Mouse (Mus musculus): ENCODE measurements around the gene Dlgap4. TPM values are rescaled to one million over a fixed set of nuclear protein-coding genes. Genes with fewer than 3 reads are reported as not detected.

Gene Dlgap4
- polyA plus RNA-seq, 1 experiment from 2014 or later: 145 TPM

DNA sequence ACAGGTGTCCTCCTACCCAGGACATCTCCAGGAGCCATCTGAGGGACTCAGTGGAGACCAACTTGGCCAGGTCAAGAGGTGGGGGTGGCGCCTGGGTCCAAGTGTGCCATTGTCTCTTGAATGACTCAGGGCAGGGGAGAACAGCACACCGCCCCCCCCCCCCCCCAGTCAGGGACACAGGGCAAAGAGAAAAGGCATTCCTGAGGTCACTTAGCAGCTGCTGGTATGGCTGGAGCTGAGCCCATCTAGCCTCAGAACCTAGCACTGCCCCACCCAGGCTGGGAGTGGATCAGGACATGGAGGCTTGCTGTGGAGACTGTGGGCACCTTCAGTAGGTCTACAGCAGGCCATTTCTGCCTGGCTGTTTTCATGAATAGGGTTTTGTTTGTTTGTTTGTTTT, 9.7 kb downstream of the Dlgap4 start:
- Histone ChIP-seq H3K36me3 (replicated peaks) (no peaks in the 10 kb centered on the region), H3K27me3 (replicated peaks; ENCODE audit: low read depth, poor library complexity, severe bottlenecking) (peaks cover 14% of the 10 kb centered on the region), H3K4me3 (no peak overlapping the region), H3K27ac (replicated peaks) (no peak overlapping the region), H3K9me3 (no peaks in the 10 kb centered on the region), H3K4me1 (no peaks in the 10 kb centered on the region)
- WGBS: 84% methylated on average over 2 of the region's 2 CpGs
- no peak for DNase-seq (ENCODE audit: low spot score)

DNA sequence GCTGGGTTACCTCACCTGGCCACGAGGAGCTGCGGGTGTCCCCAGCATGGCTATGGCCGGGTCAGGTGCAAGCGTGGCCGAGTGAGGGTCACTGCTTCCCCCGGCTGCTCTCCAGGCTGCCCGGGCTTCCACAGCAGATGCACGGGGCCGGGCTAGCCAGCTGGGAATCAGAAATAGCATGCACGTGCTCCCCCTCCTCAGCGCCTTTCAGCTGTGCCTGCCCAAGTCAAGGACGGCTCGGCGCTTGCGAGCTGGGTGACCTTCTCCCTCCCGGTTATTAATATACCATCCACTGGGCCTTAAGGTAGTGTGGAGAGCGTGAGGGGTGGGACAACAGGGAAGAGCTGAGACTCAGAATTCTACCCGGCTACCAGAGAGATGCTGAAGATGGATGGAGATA, 11.8 kb downstream of the Dlgap4 start:
- H3K9me3 ChIP-seq: 0 out of 2 replicates have a peak, but pooled peaks cover 2% of the 10 kb centered on the region
- no peaks in the 10 kb centered on the region for H3K27me3 ChIP-seq (replicated peaks; ENCODE audit: low read depth, poor library complexity, severe bottlenecking)
- H3K4me3 ChIP-seq: no peak overlapping the region
- no peaks in the 10 kb centered on the region for H3K36me3 ChIP-seq (replicated peaks)
- no peak overlapping the region for H3K27ac ChIP-seq (replicated peaks)
- no peaks in the 10 kb centered on the region for H3K4me1 ChIP-seq
- DNase-seq (ENCODE audit: low spot score): no peak
- 88% methylated on average over 18 of the region's 18 CpGs for WGBS

DNA sequence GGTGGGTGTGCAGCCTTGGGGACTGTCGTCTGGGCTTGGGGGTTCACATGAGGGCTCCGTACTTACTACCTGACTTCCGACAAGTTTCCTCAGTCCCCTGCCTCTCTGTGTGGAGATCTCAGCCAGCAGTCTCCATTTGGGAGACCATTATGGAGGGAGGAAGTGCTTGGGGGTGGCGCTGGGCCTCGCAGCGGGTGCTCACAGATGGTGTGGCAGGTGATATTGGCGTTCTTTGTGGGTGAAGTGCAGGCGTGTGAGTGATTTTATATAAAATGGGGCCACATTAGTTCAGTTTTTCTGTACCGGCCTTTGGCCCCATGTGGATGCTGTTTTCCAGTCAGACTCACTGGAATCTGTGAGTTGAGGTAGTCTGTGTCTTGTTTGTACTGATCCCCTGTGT, 12.6 kb downstream of the Dlgap4 start:
- Histone ChIP-seq H3K9me3 (0 out of 2 replicates have a peak, but pooled peaks cover 3% of the 10 kb centered on the region), H3K27ac (replicated peaks) (no peak overlapping the region), H3K4me1 (no peaks in the 10 kb centered on the region), H3K4me3 (no peak overlapping the region), H3K27me3 (replicated peaks; ENCODE audit: low read depth, poor library complexity, severe bottlenecking) (no peaks in the 10 kb centered on the region), H3K36me3 (replicated peaks) (no peaks in the 10 kb centered on the region)
- no peak for DNase-seq (ENCODE audit: low spot score)
- 90% methylated on average over 9 of the region's 9 CpGs for WGBS

DNA sequence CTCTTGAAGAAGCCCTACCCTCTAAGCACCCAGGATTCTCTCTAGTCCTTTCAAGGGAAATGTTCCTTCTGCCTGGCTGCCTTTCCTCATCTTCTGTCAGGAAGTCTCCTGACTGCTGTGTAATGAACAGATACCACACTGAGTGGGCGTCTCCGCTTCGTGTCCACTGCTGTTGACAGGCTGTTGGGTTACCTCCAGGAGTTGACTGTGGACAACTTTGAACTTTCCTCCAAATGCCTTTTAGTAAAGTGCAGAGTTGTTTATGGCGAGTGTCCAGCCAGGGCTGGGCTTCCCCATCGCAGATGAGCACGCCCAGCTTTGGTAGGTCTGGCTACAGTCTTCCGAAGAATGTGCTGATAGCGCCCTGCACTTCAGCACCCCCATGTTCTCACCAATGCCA, 13.0 kb downstream of the Dlgap4 start:
- Histone ChIP-seq H3K27ac (replicated peaks) (no peak overlapping the region), H3K9me3 (0 out of 2 replicates have a peak, but pooled peaks cover 3% of the 10 kb centered on the region), H3K27me3 (replicated peaks; ENCODE audit: low read depth, poor library complexity, severe bottlenecking) (no peaks in the 10 kb centered on the region), H3K36me3 (replicated peaks) (no peaks in the 10 kb centered on the region), H3K4me3 (no peak overlapping the region), H3K4me1 (no peaks in the 10 kb centered on the region)
- no peak for DNase-seq (ENCODE audit: low spot score)
- WGBS: 94% methylated on average over 8 of the region's 8 CpGs

DNA sequence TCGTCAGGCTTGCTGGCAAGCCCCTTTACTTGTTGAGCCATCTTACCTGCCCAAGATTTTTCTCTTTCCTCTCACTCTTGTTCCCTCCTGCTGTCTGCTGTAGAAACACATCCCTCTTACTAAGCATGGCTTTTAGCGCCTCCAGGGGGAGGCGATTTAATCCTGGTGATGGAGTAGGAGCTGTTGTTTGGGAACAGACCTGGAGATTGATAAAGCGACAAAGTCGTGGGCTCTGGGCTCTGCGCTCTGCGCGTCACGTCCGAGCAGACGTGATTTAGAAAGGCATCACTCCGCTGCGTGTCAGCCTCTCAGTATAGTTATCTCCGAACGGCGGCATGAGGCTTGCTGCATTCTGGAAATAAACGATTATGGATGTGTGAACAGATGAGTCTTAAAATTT, 14.4 kb downstream of the Dlgap4 start:
- no peaks in the 10 kb centered on the region for H3K27me3 ChIP-seq (replicated peaks; ENCODE audit: low read depth, poor library complexity, severe bottlenecking)

DNA sequence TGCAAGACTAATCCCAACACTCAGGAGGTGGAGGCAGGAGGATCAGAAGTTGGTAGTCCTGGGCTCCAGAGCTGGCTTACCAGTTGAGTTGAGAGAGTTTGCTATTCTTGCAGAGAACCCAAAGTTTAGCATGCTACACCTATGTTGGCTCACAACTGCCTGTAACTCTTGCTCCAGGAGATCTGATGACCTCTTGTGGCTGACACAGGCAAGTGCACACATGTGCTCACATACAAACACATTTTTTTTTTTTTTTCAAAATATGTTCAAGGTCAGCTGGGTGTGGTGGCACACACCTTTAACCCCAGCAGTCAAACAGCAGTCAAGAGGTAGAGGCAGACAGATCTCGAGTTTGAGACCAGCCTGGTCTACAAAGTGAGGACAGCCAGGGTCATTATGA, 16.8 kb downstream of the Dlgap4 start:
- no peak overlapping the region for H3K4me3 ChIP-seq
- 69% methylated on average over 1 of the region's 1 CpGs for WGBS
- no peaks in the 10 kb centered on the region for H3K4me1 ChIP-seq
- H3K27me3 ChIP-seq (replicated peaks; ENCODE audit: low read depth, poor library complexity, severe bottlenecking): no peaks in the 10 kb centered on the region
- H3K36me3 ChIP-seq (replicated peaks): no peaks in the 10 kb centered on the region
- no peak overlapping the region for H3K27ac ChIP-seq (replicated peaks)
- DNase-seq (ENCODE audit: low spot score): no peak
- 0 out of 2 replicates have a peak, but pooled peaks cover 3% of the 10 kb centered on the region for H3K9me3 ChIP-seq

More for the DNA sequence above, 14.4 kb downstream of the Dlgap4 start:
- DNase-seq (ENCODE audit: low spot score): no peak
- Histone ChIP-seq H3K36me3 (replicated peaks) (no peaks in the 10 kb centered on the region), H3K9me3 (0 out of 2 replicates have a peak, but pooled peaks cover 3% of the 10 kb centered on the region), H3K4me1 (no peaks in the 10 kb centered on the region), H3K27ac (replicated peaks) (no peak overlapping the region), H3K4me3 (no peak overlapping the region)
- 82% methylated on average over 17 of the region's 17 CpGs for WGBS

DNA sequence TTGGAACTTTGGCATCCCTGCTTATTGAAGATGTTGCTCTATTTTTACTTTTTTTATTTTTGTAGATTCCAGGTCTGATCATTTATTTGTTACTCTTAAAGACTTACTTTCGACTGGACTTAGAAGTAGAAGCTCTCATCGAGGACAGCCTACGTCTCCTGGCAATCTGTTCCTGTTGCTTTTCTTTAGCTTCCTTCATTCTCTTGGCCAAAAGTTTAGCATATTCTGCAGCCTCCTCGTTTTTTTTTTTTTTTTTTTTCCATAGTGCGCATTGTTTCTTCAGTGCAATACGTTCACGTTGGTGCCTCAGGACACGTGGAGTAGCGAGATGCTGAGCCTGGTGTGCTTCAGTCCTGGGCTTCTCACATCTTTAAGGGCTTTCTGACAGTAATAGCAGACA, 19.2 kb downstream of the Dlgap4 start:
- Histone ChIP-seq H3K4me3 (no peak overlapping the region), H3K27me3 (replicated peaks; ENCODE audit: low read depth, poor library complexity, severe bottlenecking) (no peaks in the 10 kb centered on the region), H3K36me3 (replicated peaks) (no peaks in the 10 kb centered on the region), H3K27ac (replicated peaks) (no peak overlapping the region), H3K4me1 (no peaks in the 10 kb centered on the region), H3K9me3 (0 out of 2 replicates have a peak, but pooled peaks cover 3% of the 10 kb centered on the region)
- 88% methylated on average over 9 of the region's 9 CpGs for WGBS
- DNase-seq (ENCODE audit: low spot score): no peak

DNA sequence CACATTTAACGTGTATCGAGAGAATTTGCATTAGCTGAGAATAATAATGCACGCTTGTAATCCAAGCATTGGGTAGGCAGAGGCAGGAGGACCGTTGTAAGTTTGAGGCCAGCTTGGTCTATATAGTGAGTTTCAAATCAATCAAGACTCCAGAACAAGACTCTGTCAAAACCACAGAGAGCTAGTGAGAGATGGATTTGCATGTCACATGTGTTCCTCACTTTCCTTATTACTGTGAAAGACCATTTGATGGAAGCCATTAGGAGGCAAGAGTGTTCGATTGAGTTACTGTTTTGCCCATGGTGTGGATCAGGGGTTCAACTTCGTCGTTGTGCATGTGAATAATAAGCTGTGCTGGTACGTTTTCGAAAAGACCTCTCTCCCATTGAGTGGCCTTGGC, 21.6 kb downstream of the Dlgap4 start:
- no peaks in the 10 kb centered on the region for H3K27me3 ChIP-seq (replicated peaks; ENCODE audit: low read depth, poor library complexity, severe bottlenecking)
- H3K9me3 ChIP-seq: 0 out of 2 replicates have a peak, but pooled peaks cover 2% of the 10 kb centered on the region
- no peaks in the 10 kb centered on the region for H3K36me3 ChIP-seq (replicated peaks)
- H3K27ac ChIP-seq (replicated peaks): no peak overlapping the region
- H3K4me3 ChIP-seq: no peak overlapping the region
- no peaks in the 10 kb centered on the region for H3K4me1 ChIP-seq
- DNase-seq (ENCODE audit: low spot score): no peak
- WGBS: 88% methylated on average over 9 of the region's 9 CpGs

DNA sequence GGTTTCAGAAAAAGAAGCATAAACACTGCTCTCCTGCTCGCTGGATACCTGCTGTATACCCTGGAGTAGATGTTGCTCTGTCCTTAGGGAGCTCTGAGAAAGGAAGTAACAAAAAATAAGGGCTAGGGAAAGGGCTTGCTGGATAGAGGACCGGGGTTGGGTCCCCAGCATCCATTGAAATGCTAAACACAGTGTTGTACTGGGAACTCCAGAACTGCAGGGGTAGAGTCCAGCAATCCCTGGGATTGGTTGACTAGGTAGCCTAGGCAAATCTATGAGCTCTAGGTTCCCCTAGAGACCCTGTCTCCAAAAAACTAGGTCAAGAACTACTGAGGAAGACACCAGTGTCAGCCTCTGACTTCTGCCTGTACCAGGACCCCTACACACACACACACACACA, 27.6 kb downstream of the Dlgap4 start:
- Histone ChIP-seq H3K9me3 (no peaks in the 10 kb centered on the region), H3K27ac (replicated peaks) (no peak overlapping the region), H3K36me3 (replicated peaks) (no peaks in the 10 kb centered on the region), H3K4me1 (peaks cover 13% of the 10 kb centered on the region), H3K4me3 (no peak overlapping the region), H3K27me3 (replicated peaks; ENCODE audit: low read depth, poor library complexity, severe bottlenecking) (no peaks in the 10 kb centered on the region)
- WGBS: 51% methylated on average over 2 of the region's 2 CpGs
- no peak for DNase-seq (ENCODE audit: low spot score)

DNA sequence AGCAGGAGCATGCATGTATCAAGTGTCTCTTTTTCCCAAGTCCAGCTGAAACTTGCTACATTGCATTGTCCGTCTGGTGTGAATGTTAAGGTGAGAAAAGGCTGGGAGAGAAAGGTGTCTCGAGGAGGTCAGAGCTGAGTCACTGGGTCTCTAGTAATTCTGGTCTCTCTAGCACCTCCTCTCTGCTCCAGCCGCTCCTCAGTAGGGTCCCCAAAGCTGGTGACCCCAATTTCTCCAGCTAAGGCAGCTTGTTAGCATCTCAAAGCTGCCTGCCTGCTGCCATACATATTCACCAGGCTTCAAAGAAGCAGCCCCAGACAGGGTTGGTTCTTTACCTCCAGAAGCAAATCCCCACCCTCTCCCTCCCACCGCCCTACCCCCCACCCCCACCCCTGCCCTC, 29.4 kb downstream of the Dlgap4 start:
- Histone ChIP-seq H3K4me1 (peaks cover 13% of the 10 kb centered on the region), H3K36me3 (replicated peaks) (no peaks in the 10 kb centered on the region), H3K4me3 (no peak overlapping the region), H3K27me3 (replicated peaks; ENCODE audit: low read depth, poor library complexity, severe bottlenecking) (no peaks in the 10 kb centered on the region), H3K9me3 (no peaks in the 10 kb centered on the region), H3K27ac (replicated peaks) (no peak overlapping the region)
- DNase-seq (ENCODE audit: low spot score): no peak
- 35% methylated on average over 4 of the region's 4 CpGs for WGBS

DNA sequence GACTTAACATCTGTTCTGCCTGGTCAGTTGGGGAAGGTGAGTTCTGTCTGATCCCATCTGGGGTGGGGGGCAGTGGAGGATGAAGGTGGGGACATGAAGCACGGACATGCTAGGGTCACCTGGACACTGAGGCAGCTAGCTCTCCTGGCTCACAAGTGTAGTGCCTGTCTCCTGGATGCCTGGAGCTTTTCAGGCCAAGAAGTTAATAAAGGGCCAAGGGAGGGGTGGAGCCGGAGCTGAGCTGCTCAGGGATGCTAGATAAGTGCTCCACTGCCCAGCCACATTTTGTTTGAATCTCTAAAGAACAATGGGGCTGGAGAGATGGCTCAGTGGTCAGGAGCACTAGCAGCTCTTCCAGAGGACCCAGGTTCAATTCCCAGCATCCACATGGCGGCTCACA, 29.9 kb downstream of the Dlgap4 start:
- no peak for DNase-seq (ENCODE audit: low spot score)
- WGBS: 45% methylated on average over 3 of the region's 3 CpGs
- Histone ChIP-seq H3K4me1 (peaks cover 13% of the 10 kb centered on the region), H3K4me3 (no peak overlapping the region), H3K27ac (replicated peaks) (no peak overlapping the region), H3K27me3 (replicated peaks; ENCODE audit: low read depth, poor library complexity, severe bottlenecking) (no peaks in the 10 kb centered on the region), H3K36me3 (replicated peaks) (no peaks in the 10 kb centered on the region), H3K9me3 (no peaks in the 10 kb centered on the region)

DNA sequence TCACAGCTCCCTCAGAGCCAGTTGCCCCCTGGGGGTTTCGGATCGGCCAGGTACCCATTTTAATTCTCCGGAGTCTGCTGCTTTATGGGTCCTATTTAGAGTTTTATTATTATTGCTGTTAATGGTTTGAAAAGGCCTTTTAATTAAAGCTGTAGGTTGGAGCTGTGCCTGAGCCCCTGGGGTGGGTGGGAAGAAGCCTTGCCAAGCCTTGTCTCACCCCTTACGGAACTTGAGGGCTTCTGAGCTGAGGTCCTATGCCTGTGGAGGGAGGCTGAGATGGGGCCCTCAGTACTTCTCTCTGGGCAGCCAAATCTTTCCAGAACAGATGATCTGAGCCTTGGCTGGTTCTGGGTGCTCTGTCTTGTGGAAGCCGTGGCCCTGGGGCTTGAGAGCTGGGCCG, 31.6 kb downstream of the Dlgap4 start:
- H3K36me3 ChIP-seq (replicated peaks): no peaks in the 10 kb centered on the region
- WGBS: 78% methylated on average over 6 of the region's 6 CpGs
- H3K4me3 ChIP-seq: no peak overlapping the region
- H3K27me3 ChIP-seq (replicated peaks; ENCODE audit: low read depth, poor library complexity, severe bottlenecking): no peaks in the 10 kb centered on the region
- no peaks in the 10 kb centered on the region for H3K9me3 ChIP-seq
- H3K4me1 ChIP-seq: peaks cover 13% of the 10 kb centered on the region
- no peak overlapping the region for H3K27ac ChIP-seq (replicated peaks)
- DNase-seq (ENCODE audit: low spot score): no peak

DNA sequence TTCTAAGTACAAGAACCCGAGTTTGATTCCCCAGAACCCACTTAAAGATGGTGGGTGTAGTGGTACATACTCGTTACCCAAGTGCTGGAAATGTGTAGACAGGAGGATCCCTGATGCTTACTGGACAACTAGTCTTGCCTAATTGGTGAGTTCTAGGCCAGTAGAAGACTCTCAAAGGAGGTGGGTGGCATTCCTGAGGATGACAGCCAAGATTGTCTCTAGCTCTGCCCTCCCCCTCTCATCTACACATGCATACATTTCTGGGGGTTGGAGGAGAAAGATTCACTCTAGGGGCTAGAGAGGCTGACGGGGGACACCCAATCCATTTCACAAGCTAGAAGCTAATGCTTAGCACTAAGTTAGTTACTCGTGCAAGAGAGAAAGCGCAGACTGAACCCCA, 33.4 kb downstream of the Dlgap4 start:
- Histone ChIP-seq H3K4me1 (peaks cover 13% of the 10 kb centered on the region), H3K27ac (replicated peaks) (no peak overlapping the region), H3K36me3 (replicated peaks) (no peaks in the 10 kb centered on the region), H3K27me3 (replicated peaks; ENCODE audit: low read depth, poor library complexity, severe bottlenecking) (no peaks in the 10 kb centered on the region), H3K9me3 (no peaks in the 10 kb centered on the region), H3K4me3 (no peak overlapping the region)
- WGBS: 79% methylated on average over 5 of the region's 5 CpGs
- DNase-seq (ENCODE audit: low spot score): no peak

DNA sequence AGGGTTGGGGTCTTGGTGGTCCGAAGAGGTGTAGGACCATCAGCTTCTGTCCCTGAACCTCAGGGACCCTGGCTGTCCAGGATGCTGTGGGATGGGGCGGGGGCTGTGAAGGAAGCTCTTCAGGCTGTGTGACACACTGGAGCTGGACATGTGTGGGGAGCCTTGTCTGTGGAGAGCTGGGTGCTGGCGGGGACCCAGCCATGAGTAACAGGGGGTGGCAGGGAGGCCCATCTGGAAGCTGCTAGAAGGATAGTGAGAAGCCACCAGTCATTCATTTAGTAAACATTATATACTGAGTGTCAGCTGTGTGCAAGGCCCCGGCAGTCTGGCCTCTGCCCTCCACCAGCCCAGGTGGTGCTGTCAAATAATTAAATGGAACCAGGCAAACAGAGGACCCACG, 34.5 kb downstream of the Dlgap4 start:
- 68% methylated on average over 5 of the region's 5 CpGs for WGBS
- Histone ChIP-seq H3K4me3 (no peak overlapping the region), H3K27me3 (replicated peaks; ENCODE audit: low read depth, poor library complexity, severe bottlenecking) (no peaks in the 10 kb centered on the region), H3K27ac (replicated peaks) (no peak overlapping the region), H3K9me3 (no peaks in the 10 kb centered on the region), H3K4me1 (peaks cover 10% of the 10 kb centered on the region), H3K36me3 (replicated peaks) (no peaks in the 10 kb centered on the region)
- DNase-seq (ENCODE audit: low spot score): no peak
